Mouse (Mus musculus) kidney, postnatal 4 days (tissue): ENCODE data around the gene Elmo1.

Experiments used
- DNase-seq, 2 experiments: peaks; one replicate each; pipeline ENCODE4 v3.0.0; 2021; ENCODE audit warnings: mixed read lengths in 2 of 2

The Elmo1 gene

GRCm38 (mm10) chr13:20212665-20213064, 122.3 kb downstream of the Elmo1 start:
- no peak for DNase-seq

GRCm38 (mm10) chr13:20213861-20214260, 123.5 kb downstream of the Elmo1 start:
- no peak for DNase-seq

GRCm38 (mm10) chr13:20217453-20218090, 127.2 kb downstream of the Elmo1 start:
- peak; percentile 7 to 12 for DNase-seq

GRCm38 (mm10) chr13:20218126-20218525, 127.7 kb downstream of the Elmo1 start:
- no peak for DNase-seq

GRCm38 (mm10) chr13:20220414-20220813, 130.0 kb downstream of the Elmo1 start:
- no peak for DNase-seq

- DNase-seq = no peak
Observed at GRCm38 (mm10) chr13:20227923-20228705, 137.7 kb downstream of the Elmo1 start.

- DNase-seq = peak; percentile 78 to 86
Observed at GRCm38 (mm10) chr13:20231837-20232728, 141.7 kb downstream of the Elmo1 start.

- DNase-seq = no peak
Observed at GRCm38 (mm10) chr13:20233707-20234106, 143.3 kb downstream of the Elmo1 start.

- no peak for DNase-seq
Observed at GRCm38 (mm10) chr13:20237615-20238014, 147.2 kb downstream of the Elmo1 start.

- peak in 1 of 2 experiments; percentile 10 for DNase-seq
Observed at GRCm38 (mm10) chr13:20238146-20238545, 147.8 kb downstream of the Elmo1 start.

GRCm38 (mm10) chr13:20238743-20239142, 148.3 kb downstream of the Elmo1 start:
- DNase-seq = no peak

GRCm38 (mm10) chr13:20250069-20250668, 159.8 kb downstream of the Elmo1 start:
- DNase-seq = no peak

GRCm38 (mm10) chr13:20254911-20255310, 164.5 kb downstream of the Elmo1 start:
- no peak for DNase-seq

- DNase-seq = peak in 1 of 2 experiments; percentile 14
Observed at GRCm38 (mm10) chr13:20255380-20255779, 165.0 kb downstream of the Elmo1 start.

- DNase-seq = no peak
Observed at GRCm38 (mm10) chr13:20256613-20257012, 166.2 kb downstream of the Elmo1 start.

- no peak for DNase-seq
Observed at GRCm38 (mm10) chr13:20257562-20258525, 167.4 kb downstream of the Elmo1 start.

- DNase-seq = no peak
Observed at GRCm38 (mm10) chr13:20263173-20263572, 172.8 kb downstream of the Elmo1 start.

- no peak for DNase-seq
Observed at GRCm38 (mm10) chr13:20270148-20270547, 179.8 kb downstream of the Elmo1 start.

- peak; percentile 36 to 38 for DNase-seq
Observed at GRCm38 (mm10) chr13:20271799-20272198, 181.4 kb downstream of the Elmo1 start.

GRCm38 (mm10) chr13:20272562-20272961, 182.2 kb downstream of the Elmo1 start:
- DNase-seq = peak; percentile 31 to 38

GRCm38 (mm10) chr13:20279889-20280288, 189.5 kb downstream of the Elmo1 start:
- no peak for DNase-seq
